Mouse (Mus musculus) layer of hippocampus, adult 8-10 months (tissue): ENCODE results near the gene Tmem178. TPM values are rescaled to one million over a fixed set of nuclear protein-coding genes. Genes with fewer than 3 reads are reported as not detected.
A peak's percentile ranks its signal among the peaks of the same experiment; 100 is the strongest.

ENCODE experiments used
- DNase-seq, 2 experiments: peaks; one replicate each; pipeline ENCODE4 v3.0.0; 2022; ENCODE audit warnings: low spot score in 2 of 2
- total RNA-seq, 4 experiments: library from RNA; stranded (reverse); gene quantifications; 2 replicates each; pipeline ENCODE4 v1.2.4; 2022

Tmem178 gene
- total RNA-seq, 4 experiments from 2014 or later: 92.1 to 105 (median 98.5) TPM

GRCm38 (mm10) chr17:81045525-81046150 is 101.2 kb downstream of the Tmem178 start:
- DNase-seq: peak in 1 of 2 experiments; percentile 54

DNA sequence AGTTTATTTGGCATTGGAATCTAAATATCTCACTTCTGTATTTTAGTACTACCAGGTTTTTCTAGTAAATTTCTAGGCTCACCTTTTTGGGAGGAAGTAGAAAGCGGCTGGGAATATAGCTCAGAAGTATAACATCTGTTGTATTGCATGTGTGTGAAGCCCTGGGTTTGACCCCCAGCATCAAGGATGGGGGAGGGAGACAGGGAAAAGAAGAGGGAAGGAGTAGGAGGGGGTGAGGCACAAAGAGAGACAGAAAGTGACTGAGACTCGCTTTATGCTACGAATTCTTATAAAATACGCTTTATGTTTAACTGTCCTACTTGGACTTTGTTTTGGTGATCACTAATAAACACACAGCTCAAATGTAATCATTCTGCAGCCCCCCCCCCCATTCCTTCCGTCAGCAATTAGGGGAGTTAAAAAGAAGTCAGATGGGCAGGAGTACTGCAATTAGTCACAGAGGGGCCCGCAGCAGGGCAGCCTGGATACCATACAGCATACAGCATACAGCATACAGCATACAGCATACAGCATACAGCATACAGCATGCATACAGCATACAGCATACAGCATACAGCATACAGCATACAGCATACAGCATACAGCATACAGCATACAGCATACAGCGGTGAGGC is 103.6 kb downstream of the Tmem178 start:
- no peak for DNase-seq

Other genes with a start within 250 kb of the Tmem178 start
- gene Map4k3, start 216.1 kb upstream of the Tmem178 start, total RNA-seq: 10 to 100 TPM; 78.0 to 94.1 (median 85.5) TPM
- 1 to 10 TPM; 7.2 to 9.5 (median 8.4) TPM for gene Thumpd2, start 120.5 kb downstream of the Tmem178 start, total RNA-seq